Mouse (Mus musculus): Measurements from ENCODE around the gene Prss32.
"Not testable (repeated sequence)": the region's sequence is repeated elsewhere in the genome, so short reads cannot be mapped to it uniquely, and the experiment has no call there.

GRCm38 (mm10) chr17:23880576-23880975 lies 36.9 kb downstream of the Prss32 start, which contains the start of the genes Dcpp1 and Dcpp2:
- TF ChIP-seq POLR2A (IDR thresholded peaks at IDR 0.05; ENCODE audit: low read depth, low read length); CTCF (IDR thresholded peaks at IDR 0.05; ENCODE audit: borderline replicate concordance, insufficient read depth, low read length): not testable (repeated sequence)

Measured in embryonic fibroblast, embryonic 13.5 days (primary cell).